Mouse (Mus musculus) central nervous system, embryonic 14 days (tissue): ENCODE results near the gene Hmga1b. TPM values are rescaled to one million over a fixed set of nuclear protein-coding genes. Genes with fewer than 3 reads are reported as not detected.

Source experiments
- polyA plus RNA-seq: library from polyadenylated mRNA; depleted of rRNA; stranded (reverse); fragments of >200 nt; gene quantifications from 2 replicates; pipeline ENCODE4 v1.2.3, GENCODE M21; 2012; rRNA removed

Gene Hmga1b
- 1.6 and 1.7 TPM in 2 replicates for polyA plus RNA-seq

DNA sequence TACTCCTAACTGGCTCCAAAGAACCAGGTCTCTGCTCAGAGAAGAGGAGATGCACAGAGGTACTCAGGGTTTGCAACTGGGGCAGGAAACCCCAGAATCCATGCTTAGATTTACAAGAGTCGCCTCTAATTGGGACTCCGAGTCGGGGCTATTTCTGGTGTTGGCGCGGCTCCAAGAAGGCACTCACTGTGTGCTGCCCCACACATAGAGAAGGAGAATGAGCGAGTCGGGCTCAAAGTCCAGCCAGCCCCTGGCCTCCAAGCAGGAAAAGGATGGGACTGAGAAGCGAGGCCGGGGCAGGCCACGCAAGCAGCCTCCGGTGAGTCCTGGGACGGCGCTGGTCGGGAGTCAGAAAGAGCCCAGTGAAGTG lies at the start of gene Hmga1b:
Gene Hmga1b (plus strand): TSS at position 123 of the 370 bp plus-strand sequence.

DNA sequence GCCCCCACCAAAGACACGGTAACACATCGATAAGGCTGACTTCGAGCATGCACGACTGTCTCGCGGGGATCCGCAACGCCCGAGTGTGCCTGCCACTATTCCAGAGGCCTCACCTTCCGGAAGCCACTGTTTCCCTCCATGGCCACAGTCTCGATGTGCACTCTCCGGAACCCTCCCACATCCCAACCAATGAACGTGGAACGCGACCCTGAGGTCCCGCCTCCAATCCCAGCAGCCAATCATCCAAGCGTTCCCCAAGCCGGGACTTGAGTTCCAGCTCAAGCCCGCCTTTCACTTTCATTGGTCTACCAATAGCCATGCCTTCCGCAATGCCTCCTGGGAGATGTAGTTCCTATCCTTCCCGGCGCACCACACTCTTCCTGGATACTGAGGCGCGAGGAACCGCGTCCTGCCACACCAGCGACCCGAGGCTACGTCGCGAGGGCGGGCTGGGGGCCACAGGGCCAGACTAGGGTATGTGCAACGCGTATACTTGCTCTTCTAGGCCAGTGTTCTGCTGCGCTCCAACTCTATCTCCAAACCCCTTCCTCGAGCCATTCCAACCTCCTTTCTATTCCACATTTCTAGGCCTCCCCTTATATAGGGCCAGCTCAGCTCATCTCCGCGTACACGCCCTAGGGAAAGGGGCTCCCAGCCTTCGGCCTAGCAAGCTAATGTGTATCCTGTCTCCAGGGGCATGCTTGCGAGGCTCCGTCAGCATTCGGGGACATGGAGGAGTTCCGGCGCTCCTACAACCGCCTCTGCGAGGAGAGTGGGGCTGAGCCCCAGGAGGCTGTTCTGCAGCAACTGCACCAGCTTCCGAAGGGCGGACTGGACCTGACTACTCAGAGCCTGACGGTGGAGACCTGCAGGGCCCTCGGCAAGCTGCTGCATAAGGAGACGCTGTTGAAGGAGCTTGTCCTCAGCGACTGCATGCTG lies 48.7 kb upstream of the Hmga1b start, which contains the start of the genes Cenpx and Lrrc45:
Gene Cenpx (minus strand): TSS at position 159 of the 939 bp plus-strand sequence.
Gene Lrrc45 (plus strand): TSS at position 346 of the 939 bp plus-strand sequence.

DNA sequence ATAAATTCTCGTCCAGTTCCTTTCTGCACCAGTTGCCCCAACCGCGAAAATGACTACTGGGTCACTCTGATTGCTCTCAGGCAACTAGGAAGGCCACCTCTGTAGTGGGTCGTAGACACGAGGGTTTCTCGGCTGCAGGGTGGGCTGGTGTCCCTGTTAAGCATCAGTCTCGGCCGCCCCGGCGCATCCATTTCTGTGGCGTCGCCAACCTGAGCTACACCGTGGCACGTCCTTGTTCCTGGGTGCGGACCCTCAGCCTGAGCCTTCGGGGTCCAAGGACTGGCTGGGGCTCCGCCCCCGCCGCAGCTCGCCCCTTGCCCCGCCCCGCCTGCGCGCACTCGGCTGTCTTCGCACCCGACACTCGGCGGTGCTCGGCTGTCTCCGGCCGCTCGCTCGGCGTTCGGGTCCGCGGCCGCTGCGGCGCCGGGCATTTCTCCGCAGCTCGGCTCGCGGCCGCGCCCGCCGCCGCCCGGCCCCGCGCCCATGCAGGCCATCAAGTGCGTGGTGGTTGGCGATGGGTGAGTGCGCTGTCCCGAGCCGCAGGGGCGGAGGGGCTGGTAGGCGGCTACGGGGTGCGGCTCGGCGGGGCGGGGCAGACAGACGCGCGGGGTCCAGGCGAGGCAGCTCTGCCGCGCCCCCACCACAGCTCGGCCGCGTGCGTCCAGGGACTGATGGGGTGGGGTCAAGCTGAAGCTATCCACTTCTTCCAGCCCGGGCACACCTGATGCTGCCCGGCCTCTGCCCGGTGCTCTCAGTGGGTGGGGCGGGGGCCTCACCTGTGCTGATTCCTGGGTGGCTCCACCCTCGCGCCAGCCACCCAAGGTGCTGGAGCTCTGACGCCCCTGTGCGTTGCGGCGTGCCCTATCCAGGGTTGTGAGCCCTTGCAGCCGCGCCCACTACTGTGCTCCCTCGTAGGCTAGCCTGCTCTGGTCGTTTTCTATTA lies 41.2 kb upstream of the Hmga1b start, which contains the start of gene Rac3:
Gene Rac3 (plus strand): TSS at position 347 of the 943 bp plus-strand sequence.

DNA sequence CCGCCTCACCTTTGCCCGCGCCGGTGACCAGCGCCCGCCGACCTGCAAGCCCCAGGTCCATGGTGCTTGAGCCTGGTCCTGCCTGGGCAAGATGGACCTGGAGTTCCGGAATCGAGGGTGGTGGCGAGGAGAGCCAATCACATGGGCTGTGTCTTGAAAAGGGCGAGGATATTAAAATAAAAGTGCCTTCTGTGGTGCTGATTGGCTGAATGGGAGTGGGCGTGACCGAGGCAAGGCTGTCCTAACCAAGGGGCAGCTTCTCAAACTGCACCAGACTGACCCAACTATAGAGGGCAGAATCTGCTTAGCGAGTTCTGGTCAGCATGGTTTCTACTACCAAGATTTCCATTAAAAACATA lies 35.4 kb upstream of the Hmga1b start, which contains the start of gene Dcxr:
Gene Dcxr (minus strand): TSS at position 113 of the 359 bp plus-strand sequence.

GRCm38 (mm10) chr11:120731858-120732680 lies 30.5 kb upstream of the Hmga1b start, which contains the start of gene Cbr2:
Gene Cbr2 (minus strand): TSS chr11:120732114.

DNA sequence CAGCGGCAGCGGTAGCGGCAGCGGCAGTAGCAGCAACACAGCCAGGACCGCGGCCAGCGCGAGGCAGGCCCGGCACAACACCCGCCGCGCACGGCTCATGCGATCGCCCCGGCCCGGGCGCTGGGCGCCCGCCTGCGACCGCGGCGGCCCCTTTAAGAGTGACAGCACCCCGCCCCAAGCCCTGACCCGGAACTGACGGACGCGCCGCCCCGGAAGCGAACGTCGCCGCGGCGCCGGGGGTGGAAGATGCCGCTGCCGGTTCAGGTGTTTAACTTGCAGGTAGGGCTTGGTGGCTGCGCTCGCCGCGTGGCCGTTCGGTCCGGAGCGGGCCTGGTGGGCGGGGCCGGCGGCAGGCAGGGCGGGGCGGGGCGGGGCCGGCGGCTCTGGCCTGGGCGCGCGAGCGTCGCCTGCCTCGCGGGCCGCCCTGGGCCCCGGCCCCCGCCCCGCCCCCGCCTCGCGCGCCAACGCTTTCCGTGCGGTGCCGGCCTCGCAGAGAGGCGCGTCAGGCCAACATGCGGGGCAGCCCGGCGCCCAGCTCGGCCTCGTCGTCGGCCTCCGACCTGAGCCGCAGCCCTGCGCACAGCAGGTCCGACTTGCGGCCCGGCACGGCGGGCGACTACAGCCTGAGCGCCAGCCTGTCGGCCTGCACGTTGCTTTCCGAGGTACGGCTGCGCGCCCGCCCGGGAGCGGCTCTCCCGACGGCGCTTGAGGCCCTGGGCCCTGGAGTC lies 21.6 kb downstream of the Hmga1b start, which contains the start of the genes Rfng and Gps1:
Gene Rfng (minus strand): TSS at position 144 of the 728 bp plus-strand sequence.
Gene Gps1 (plus strand): TSS at position 209 of the 728 bp plus-strand sequence.

DNA sequence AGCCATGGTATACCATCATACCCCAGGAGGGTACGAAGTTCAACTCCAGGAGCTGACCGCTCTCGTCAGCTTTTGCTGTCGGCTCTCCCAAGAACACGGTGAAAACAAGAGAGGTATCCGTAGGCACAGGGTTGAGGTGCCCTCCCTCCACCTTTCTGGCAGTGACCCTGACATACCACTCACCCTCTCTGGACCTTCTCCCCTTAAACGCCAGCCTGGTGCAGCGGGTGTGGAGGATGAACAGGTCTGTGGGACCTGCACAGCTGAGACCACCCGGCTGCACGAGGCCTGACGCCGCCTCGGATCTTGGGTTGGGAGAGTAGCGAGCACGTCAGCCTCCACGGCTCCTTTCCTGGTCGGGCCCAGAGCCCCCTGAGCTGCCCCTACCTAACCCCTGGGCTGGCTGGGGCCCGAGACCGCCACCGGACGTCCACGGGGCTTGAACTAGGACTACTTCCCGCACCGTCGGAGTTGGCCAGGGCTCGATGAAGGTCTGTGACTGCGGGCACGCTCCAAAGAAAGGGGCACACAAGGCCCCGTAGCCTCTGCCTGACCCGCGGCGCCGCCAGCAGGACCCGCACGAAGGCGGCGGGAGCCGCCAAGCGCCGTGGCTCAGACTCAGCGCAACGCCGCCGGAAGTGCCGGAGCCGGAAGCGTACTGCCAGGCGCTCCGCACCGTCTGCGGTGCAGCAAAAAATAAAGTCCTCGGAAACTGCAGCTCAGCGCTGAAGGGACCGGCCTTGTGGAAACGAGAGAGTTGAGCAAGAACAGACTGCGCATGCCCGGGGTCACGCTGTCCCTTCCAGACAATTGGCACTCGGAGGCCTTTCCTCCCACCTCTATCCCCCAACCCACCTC lies 33.4 kb downstream of the Hmga1b start, which contains the start of gene Dus1l:
Gene Dus1l (minus strand): TSS at position 648 of the 858 bp plus-strand sequence.

Other genes with a start within 250 kb of the Hmga1b start
- 0.25 and 1.1 TPM in 2 replicates for gene Gcgr, start 232.1 kb upstream of the Hmga1b start, polyA plus RNA-seq
- 208 and 216 TPM in 2 replicates for gene Mcrip1, start 213.1 kb upstream of the Hmga1b start, polyA plus RNA-seq
- gene Ppp1r27, start 211.7 kb upstream of the Hmga1b start, polyA plus RNA-seq = 0.59 TPM in 1 of 2 replicates, not detected in the other
- 209 and 309 TPM in 2 replicates for gene P4hb, start 189.5 kb upstream of the Hmga1b start, polyA plus RNA-seq
- 455 and 517 TPM in 2 replicates for gene Arhgdia, start 181.2 kb upstream of the Hmga1b start, polyA plus RNA-seq
- gene Alyref, start 164.4 kb upstream of the Hmga1b start, polyA plus RNA-seq = 136 and 151 TPM in 2 replicates
- 168 and 170 TPM in 2 replicates for gene Anapc11, start 164.4 kb upstream of the Hmga1b start, polyA plus RNA-seq
- gene Npb, start 154.3 kb upstream of the Hmga1b start, polyA plus RNA-seq = 0.73 and 1.2 TPM in 2 replicates
- gene Pcyt2, start 144.9 kb upstream of the Hmga1b start, polyA plus RNA-seq = 272 and 279 TPM in 2 replicates
- 74.5 and 74.8 TPM in 2 replicates for gene Sirt7, start 137.6 kb upstream of the Hmga1b start, polyA plus RNA-seq
- gene Mafg, start 129.2 kb upstream of the Hmga1b start, polyA plus RNA-seq = 52.3 and 57.4 TPM in 2 replicates
- gene Pycr1, start 119.0 kb upstream of the Hmga1b start, polyA plus RNA-seq = 22.8 and 29.0 TPM in 2 replicates
- gene Myadml2, start 114.6 kb upstream of the Hmga1b start, polyA plus RNA-seq = 0.11 and 0.58 TPM in 2 replicates
- 1.9 and 3.2 TPM in 2 replicates for gene Notum, start 101.6 kb upstream of the Hmga1b start, polyA plus RNA-seq
- 88.0 and 94.4 TPM in 2 replicates for gene Aspscr1, start 89.8 kb upstream of the Hmga1b start, polyA plus RNA-seq
- 71.4 and 77.3 TPM in 2 replicates for gene Cenpx, start 49.1 kb upstream of the Hmga1b start, polyA plus RNA-seq
- 125 and 127 TPM in 2 replicates for gene Lrrc45, start 48.9 kb upstream of the Hmga1b start, polyA plus RNA-seq
- 346 and 390 TPM in 2 replicates for gene Rac3, start 41.3 kb upstream of the Hmga1b start, polyA plus RNA-seq
- gene Dcxr, start 35.5 kb upstream of the Hmga1b start, polyA plus RNA-seq = 11.1 and 11.3 TPM in 2 replicates
- gene Cbr2, start 30.7 kb upstream of the Hmga1b start, polyA plus RNA-seq = 0.57 and 5.7 TPM in 2 replicates
- gene Rfng, start 21.4 kb downstream of the Hmga1b start, polyA plus RNA-seq = 103 and 114 TPM in 2 replicates
- gene Gps1, start 21.5 kb downstream of the Hmga1b start, polyA plus RNA-seq = 278 and 290 TPM in 2 replicates
- gene Dus1l, start 33.6 kb downstream of the Hmga1b start, polyA plus RNA-seq = 48.0 and 49.8 TPM in 2 replicates
- 238 and 256 TPM in 2 replicates for gene Fasn, start 61.8 kb downstream of the Hmga1b start, polyA plus RNA-seq
- 7.8 and 8.2 TPM in 2 replicates for gene Ccdc57, start 170.1 kb downstream of the Hmga1b start, polyA plus RNA-seq
- 12.3 and 15.4 TPM in 2 replicates for gene Slc16a3, start 185.7 kb downstream of the Hmga1b start, polyA plus RNA-seq
- 181 and 183 TPM in 2 replicates for gene Csnk1d, start 228.5 kb downstream of the Hmga1b start, polyA plus RNA-seq